Mouse (Mus musculus) T-cell, adult 2 months (primary cell): ENCODE measurements around the gene Ndufc1.
"Not testable (repeated sequence)": the region's sequence is repeated elsewhere in the genome, so short reads cannot be mapped to it uniquely, and the experiment has no call there.

Experiments used
- DNase-seq: peaks from one replicate; pipeline ENCODE4 v3.0.0; 2022; ENCODE audit warnings: low spot score

Gene Ndufc1

GRCm38 (mm10) chr3:51408561-51409183, at the start of gene Ndufc1:
Gene Ndufc1 (minus strand): TSS chr3:51408988.
- DNase-seq = peak; percentile 96

- DNase-seq = no peak
These were observed 26.2 kb upstream of the Ndufc1 start for GRCm38 (mm10) chr3:51434871-51435595.

- not testable (repeated sequence) for DNase-seq
These were observed 25.6 kb upstream of the Ndufc1 start for GRCm38 (mm10) chr3:51434364-51434763.

GRCm38 (mm10) chr3:51425394-51425793, 16.6 kb upstream of the Ndufc1 start:
- no peak for DNase-seq

GRCm38 (mm10) chr3:51421921-51422320, 13.1 kb upstream of the Ndufc1 start:
- DNase-seq = no peak

GRCm38 (mm10) chr3:51417966-51418365, 9.2 kb upstream of the Ndufc1 start:
- DNase-seq = no peak

GRCm38 (mm10) chr3:51417485-51417884, 8.7 kb upstream of the Ndufc1 start:
- no peak for DNase-seq

GRCm38 (mm10) chr3:51417135-51417458, 8.3 kb upstream of the Ndufc1 start:
- DNase-seq = no peak

GRCm38 (mm10) chr3:51416364-51417134, 7.8 kb upstream of the Ndufc1 start:
- peak; percentile 51 for DNase-seq

- DNase-seq = no peak
These were observed 7.2 kb upstream of the Ndufc1 start for GRCm38 (mm10) chr3:51416073-51416363.

GRCm38 (mm10) chr3:51415098-51416072, 6.6 kb upstream of the Ndufc1 start, which contains the start of gene Naa15:
Gene Naa15 (plus strand): TSS chr3:51415148.
- DNase-seq = peak; percentile 95

GRCm38 (mm10) chr3:51413276-51413675, 4.5 kb upstream of the Ndufc1 start:
- no peak for DNase-seq

GRCm38 (mm10) chr3:51412457-51412856, 3.7 kb upstream of the Ndufc1 start:
- no peak for DNase-seq

GRCm38 (mm10) chr3:51407870-51408560, 773 bp downstream of the Ndufc1 start:
- no peak for DNase-seq

- no peak for DNase-seq
These were observed 6.2 kb downstream of the Ndufc1 start for GRCm38 (mm10) chr3:51402628-51403027.

- not testable (repeated sequence) for DNase-seq
These were observed 6.7 kb downstream of the Ndufc1 start for GRCm38 (mm10) chr3:51402054-51402453.

GRCm38 (mm10) chr3:51400682-51401081, 8.1 kb downstream of the Ndufc1 start:
- DNase-seq = no peak

GRCm38 (mm10) chr3:51399531-51399930, 9.3 kb downstream of the Ndufc1 start:
- DNase-seq = no peak

GRCm38 (mm10) chr3:51398667-51399066, 10.1 kb downstream of the Ndufc1 start:
- no peak for DNase-seq

GRCm38 (mm10) chr3:51397700-51398299, 11.0 kb downstream of the Ndufc1 start:
- no peak for DNase-seq
